Mouse (Mus musculus) olfactory bulb, adult 2 months (tissue): ENCODE data around the gene Gimap4.

Experiments used
- CTCF ChIP-seq: fragments of 200-500 bp; IDR thresholded peaks from 2 replicates; pipeline ENCODE4 v1.5.1; 2012; ENCODE audit warnings: low read depth, mild to moderate bottlenecking, low read length, moderate library complexity; ENCODE audit not compliant: insufficient read depth
- POLR2A ChIP-seq: fragments of 200-500 bp; IDR thresholded peaks from 2 replicates; pipeline ENCODE4 v1.6.1; 2012; ENCODE audit warnings: mild to moderate bottlenecking, low read depth, low read length, moderate library complexity; ENCODE audit not compliant: insufficient read depth

DNA sequence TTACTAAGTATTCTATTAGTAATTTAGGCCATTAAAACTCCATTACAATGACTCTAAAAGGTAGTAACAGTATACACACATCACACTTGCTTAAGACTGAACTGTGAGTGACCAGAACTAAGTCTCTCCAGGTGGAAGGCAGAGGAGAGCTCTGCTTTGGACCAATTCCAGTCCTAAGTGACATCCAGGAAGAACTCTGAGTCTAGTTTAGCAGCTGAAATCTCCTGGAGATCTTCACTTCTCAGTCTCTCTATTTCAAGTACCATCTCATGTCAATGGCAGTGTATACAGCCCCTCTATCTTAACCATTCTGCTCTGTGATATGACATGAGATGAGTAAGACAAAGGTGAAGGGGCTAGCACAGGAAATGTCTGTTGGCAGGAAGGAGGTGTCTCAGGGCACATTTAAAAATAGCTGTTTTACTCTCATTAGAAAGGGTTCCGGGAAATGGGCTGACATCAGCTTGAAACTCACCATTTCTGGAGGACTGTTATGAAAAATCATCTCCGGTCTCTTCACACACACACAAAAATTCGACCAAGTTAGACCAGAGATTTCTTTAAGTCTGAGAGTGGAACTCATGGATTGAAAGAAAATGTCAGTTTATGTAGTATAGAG lies 2.8 kb upstream of the Gimap4 start:
- TF ChIP-seq CTCF (no peak), POLR2A (no peak)
